Mouse (Mus musculus) erythroblast, embryonic 14.5 days (primary cell): ENCODE measurements around the gene Wnk1.

Experiments used
- GATA1 ChIP-seq: IDR thresholded peaks from 2 replicates; pipeline ENCODE4 v1.6.1; 2012; ENCODE audit warnings: low read length, inconsistent platforms, mixed read lengths
- TAL1 ChIP-seq: IDR thresholded peaks from 3 replicates; pipeline ENCODE4 v1.6.1; 2012; ENCODE audit warnings: low read length, inconsistent platforms, mixed read lengths

- no peak for TF ChIP-seq TAL1
- no peak for TF ChIP-seq GATA1
Measured at GRCm38 (mm10) chr6:119912046-119912445, 126.4 kb downstream of the Wnk1 start.
